Mouse (Mus musculus) liver, embryonic 14.5 days (tissue): ENCODE data around the gene Ezr.
"Not testable (repeated sequence)": the region's sequence is repeated elsewhere in the genome, so short reads cannot be mapped to it uniquely, and the experiment has no call there.

Experiments used
- CTCF ChIP-seq: IDR thresholded peaks from 2 replicates; pipeline ENCODE4 v1.5.1; 2016; ENCODE audit warnings: antibody characterized with exemption, low read depth, control low read depth
- EP300 ChIP-seq: IDR thresholded peaks from 2 replicates; pipeline ENCODE4 v1.6.1; 2016; ENCODE audit warnings: antibody characterized with exemption, low read depth

DNA sequence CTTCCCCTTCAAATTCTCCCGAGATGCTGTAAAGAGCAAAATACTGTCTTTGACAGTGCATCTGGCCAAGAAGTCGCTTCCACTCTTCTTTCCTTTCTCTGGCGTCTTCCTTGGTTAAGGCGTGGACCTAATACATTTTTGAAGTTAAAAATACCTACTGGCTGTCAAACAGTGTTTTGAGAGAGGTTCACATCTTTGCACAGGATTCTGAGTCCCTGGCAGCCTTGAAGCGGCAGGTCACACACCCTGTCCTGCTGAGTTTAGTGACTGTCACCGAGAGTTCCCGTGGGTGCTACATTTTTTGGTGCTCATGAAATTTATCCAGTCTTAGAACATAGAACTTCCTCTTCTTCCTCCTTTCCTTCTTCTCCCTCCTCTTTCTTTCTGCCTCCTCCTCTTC is 82.5 kb downstream of the Ezr start:
- TF ChIP-seq CTCF, EP300: not testable (repeated sequence)
